Mouse (Mus musculus) liver, postnatal 0 days (tissue): ENCODE data around the gene Tesc. TPM values are rescaled to one million over a fixed set of nuclear protein-coding genes. Genes with fewer than 3 reads are reported as not detected.

ENCODE experiments used
- ATAC-seq: fragments of 200-750 bp; cut with Nextera tagmentation; 2 replicates; pipeline ENCODE4 v1.8.0; 2017; ENCODE audit warnings: mild to moderate bottlenecking, moderate library complexity
- DNase-seq: peaks from one replicate; pipeline ENCODE4 v3.0.0-alpha.2; 2016
- H3K27ac ChIP-seq: fragments of 300-500 bp; sonication (generic); 2 replicates; pipeline ENCODE4 v1.5.1; 2014; ENCODE audit warnings: antibody characterized with exemption, moderate library complexity, mild to moderate bottlenecking, low read depth
- H3K27me3 ChIP-seq: fragments of 300-500 bp; sonication (generic); 2 replicates; pipeline ENCODE4 v1.6.1; 2014; ENCODE audit warnings: low read length, control low read depth, mixed read lengths; ENCODE audit not compliant: insufficient read depth
- H3K36me3 ChIP-seq: fragments of 300-500 bp; sonication (generic); replicated peaks from 2 replicates; pipeline ENCODE4 v1.6.1; 2014; ENCODE audit warnings: mild to moderate bottlenecking, control low read depth, low read length, moderate library complexity, mixed read lengths; ENCODE audit not compliant: insufficient read depth
- H3K4me1 ChIP-seq: fragments of 300-500 bp; sonication (generic); 2 replicates; pipeline ENCODE4 v1.6.1; 2014; ENCODE audit warnings: antibody characterized with exemption, mild to moderate bottlenecking, control low read depth; ENCODE audit not compliant: insufficient read depth
- H3K4me2 ChIP-seq: fragments of 300-500 bp; sonication (generic); 2 replicates; pipeline ENCODE4 v1.6.1; 2014; ENCODE audit warnings: low read depth, mild to moderate bottlenecking, low read length, moderate library complexity, mixed read lengths
- H3K4me3 ChIP-seq: fragments of 300-500 bp; sonication (generic); 2 replicates; pipeline ENCODE4 v1.5.1; 2014; ENCODE audit warnings: low read depth, low read length
- H3K9ac ChIP-seq: fragments of 300-500 bp; sonication (generic); replicated peaks from 2 replicates; pipeline ENCODE4 v1.6.1; 2014; ENCODE audit warnings: mild to moderate bottlenecking, moderate library complexity
- H3K9me3 ChIP-seq: fragments of 300-500 bp; sonication (generic); 2 replicates; pipeline ENCODE4 v1.6.1; 2016; ENCODE audit warnings: mild to moderate bottlenecking, control low read depth, low read length, mixed read lengths
- CTCF ChIP-seq: sonication (generic); IDR thresholded peaks from 2 replicates; pipeline ENCODE4 v1.5.1; 2016; ENCODE audit warnings: antibody characterized with exemption, low read depth
- EP300 ChIP-seq: IDR thresholded peaks from 2 replicates; pipeline ENCODE4 v1.6.1; 2016; ENCODE audit warnings: antibody characterized with exemption, low read depth, mild to moderate bottlenecking
- WGBS: fragments of 180-500 bp; shearing (Covaris S2); extraction: QIAGEN DNeasy Blood & Tissue Kit; methylation state at CpG from one replicate; pipeline ENCODE4 v1.1.7; 2014; ENCODE audit not compliant: insufficient replicate concordance; 5-methylcytosine and 5-hydroxymethylcytosine counted together
- polyA plus RNA-seq: library from polyadenylated mRNA; unstranded; fragments of >200 nt; fragmentation: Nextera tagmentation; extraction: Ambion mirVana; gene quantifications from 2 replicates; pipeline ENCODE4 v1.2.1, GENCODE M21; 2015

Tesc gene
- polyA plus RNA-seq, 1 experiment from 2014 or later: 4.5 TPM

DNA sequence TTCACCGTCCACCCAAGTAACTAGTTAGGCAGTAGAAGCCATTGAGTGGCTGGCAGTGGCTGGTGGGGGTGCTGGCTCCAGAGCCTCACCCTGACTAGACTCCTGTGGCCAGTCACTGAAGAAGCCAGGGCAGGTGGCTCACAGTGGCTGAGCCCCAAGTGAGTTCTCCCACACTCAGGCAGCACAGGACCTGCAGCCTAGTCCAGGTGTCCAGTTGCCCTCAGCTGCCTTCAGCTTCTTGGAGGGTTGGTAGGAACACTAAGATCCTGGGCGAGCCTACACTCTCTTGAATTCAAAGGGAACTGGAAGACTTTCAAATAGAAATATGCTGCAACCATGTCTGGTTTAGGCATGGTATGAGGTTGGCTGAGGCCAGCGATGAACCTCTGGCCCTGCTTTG lies 39.7 kb upstream of the Tesc start:
- Histone ChIP-seq H3K4me2 (no peak overlapping the region), H3K36me3 (peaks cover 36% of the 10 kb centered on the region), H3K4me3 (no peak overlapping the region), H3K27ac (no peak overlapping the region), H3K4me1 (peaks cover 11% of the 10 kb centered on the region; the same call in 1 of the 2 replicates), H3K9ac (no peak overlapping the region), H3K9me3 (no peaks in the 10 kb centered on the region), H3K27me3 (no peaks in the 10 kb centered on the region)
- ATAC-seq (no peak), DNase-seq (no peak)
- 68% methylated on average over 3 of the region's 3 CpGs for WGBS
- TF ChIP-seq EP300: no peak
- no peak for TF ChIP-seq CTCF

DNA sequence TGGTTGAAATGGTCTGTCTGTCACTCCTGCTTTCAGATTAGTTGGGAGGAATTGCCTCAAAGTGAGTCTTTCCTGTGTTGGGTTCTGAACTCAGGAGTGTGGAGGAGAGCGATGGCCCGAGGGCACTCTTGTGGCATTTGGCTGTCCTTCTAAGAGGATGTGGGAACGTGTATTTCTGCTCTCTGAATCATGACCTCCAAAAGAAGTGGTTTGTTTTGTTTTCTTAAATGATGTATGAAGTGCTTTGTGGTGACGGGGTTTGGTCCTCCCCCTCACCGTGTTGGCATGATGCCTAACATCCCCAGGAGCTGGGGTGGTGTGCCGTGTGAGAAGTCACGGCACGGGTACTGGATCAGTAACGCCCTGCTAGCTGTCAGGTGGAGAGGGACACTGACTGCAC lies 39.2 kb upstream of the Tesc start:
- H3K9ac ChIP-seq: no peak overlapping the region
- H3K4me1 ChIP-seq: peaks cover 11% of the 10 kb centered on the region; the same call in 1 of the 2 replicates
- TF ChIP-seq EP300 (no peak), CTCF (no peak)
- H3K27ac ChIP-seq: no peak overlapping the region
- DNase-seq: no peak
- no peaks in the 10 kb centered on the region for H3K27me3 ChIP-seq
- no peak for ATAC-seq
- H3K36me3 ChIP-seq: peaks cover 33% of the 10 kb centered on the region
- H3K4me2 ChIP-seq: no peak overlapping the region
- H3K9me3 ChIP-seq: no peaks in the 10 kb centered on the region
- WGBS: 83% methylated on average over 9 of the region's 9 CpGs
- no peak overlapping the region for H3K4me3 ChIP-seq

- Histone ChIP-seq H3K27ac (no peak overlapping the region), H3K36me3 (peaks cover 38% of the 10 kb centered on the region)
- 76% methylated on average over 6 of the region's 6 CpGs for WGBS
Measured at GRCm38 (mm10) chr5:117989773-117990172, 37.8 kb upstream of the Tesc start.

GRCm38 (mm10) chr5:117990957-117991356 lies 36.6 kb upstream of the Tesc start:
- TF ChIP-seq EP300 (no peak), CTCF (no peak)
- DNase-seq (no peak), ATAC-seq (no peak)
- WGBS: 68% methylated on average over 3 of the region's 3 CpGs
- Histone ChIP-seq H3K27me3 (no peaks in the 10 kb centered on the region), H3K36me3 (peaks cover 47% of the 10 kb centered on the region), H3K27ac (no peak overlapping the region), H3K4me3 (no peak overlapping the region), H3K9me3 (no peaks in the 10 kb centered on the region), H3K9ac (no peak overlapping the region), H3K4me1 (peaks cover 6% of the 10 kb centered on the region; the same call in 1 of the 2 replicates), H3K4me2 (no peak overlapping the region)

More at GRCm38 (mm10) chr5:117989773-117990172, 37.8 kb upstream of the Tesc start:
- TF ChIP-seq EP300: no peak
- TF ChIP-seq CTCF: no peak
- no peaks in the 10 kb centered on the region for H3K27me3 ChIP-seq
- H3K4me2 ChIP-seq: no peak overlapping the region
- peaks cover 7% of the 10 kb centered on the region; the same call in 1 of the 2 replicates for H3K4me1 ChIP-seq
- H3K9me3 ChIP-seq: no peaks in the 10 kb centered on the region
- DNase-seq (no peak), ATAC-seq (no peak)
- H3K9ac ChIP-seq: no peak overlapping the region
- no peak overlapping the region for H3K4me3 ChIP-seq

- Histone ChIP-seq H3K4me3 (no peak overlapping the region), H3K4me2 (no peak overlapping the region), H3K27ac (no peak overlapping the region), H3K9me3 (no peaks in the 10 kb centered on the region), H3K9ac (no peak overlapping the region), H3K27me3 (no peaks in the 10 kb centered on the region), H3K4me1 (0 out of 2 replicates have a peak, but pooled peaks cover 5% of the 10 kb centered on the region), H3K36me3 (peaks cover 50% of the 10 kb centered on the region)
- no peak for DNase-seq
- no peak for ATAC-seq
- WGBS: 89% methylated on average over 6 of the region's 6 CpGs
- TF ChIP-seq EP300: no peak
- TF ChIP-seq CTCF: no peak
Measured at GRCm38 (mm10) chr5:117993550-117993949, 34.0 kb upstream of the Tesc start.

- ATAC-seq: no peak
- H3K9ac ChIP-seq: no peak overlapping the region
- H3K27me3 ChIP-seq: no peaks in the 10 kb centered on the region
- TF ChIP-seq EP300: no peak
- TF ChIP-seq CTCF: no peak
- DNase-seq: no peak
- H3K9me3 ChIP-seq: no peaks in the 10 kb centered on the region
- no peak overlapping the region for H3K4me3 ChIP-seq
- 0 out of 2 replicates have a peak, but pooled peaks cover 5% of the 10 kb centered on the region for H3K4me1 ChIP-seq
- WGBS: 71% methylated on average over 8 of the region's 8 CpGs
- no peak overlapping the region for H3K4me2 ChIP-seq
- H3K36me3 ChIP-seq: peaks cover 59% of the 10 kb centered on the region
- no peak overlapping the region for H3K27ac ChIP-seq
Measured at GRCm38 (mm10) chr5:117995372-117995901, 32.1 kb upstream of the Tesc start.
